Mouse (Mus musculus): ENCODE results near the gene Osgepl1.

DNA sequence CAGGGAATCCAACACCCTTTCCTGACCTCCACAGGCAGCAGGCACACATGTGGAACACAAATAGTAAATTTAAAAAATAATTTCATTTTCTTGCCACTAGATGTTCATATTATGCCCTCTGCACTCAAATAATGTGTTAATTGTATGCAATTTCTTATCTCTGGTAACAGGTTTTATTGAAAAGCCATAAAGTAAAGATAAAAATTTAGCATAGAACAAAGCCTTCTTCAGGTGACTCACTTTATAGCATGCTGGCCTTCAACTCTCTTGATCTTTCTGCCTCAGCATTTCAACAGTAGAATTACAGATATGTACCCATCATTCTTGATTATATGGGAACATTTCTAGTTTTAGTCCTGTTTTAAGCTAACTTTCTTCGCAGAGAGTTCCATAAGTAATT is 10.9 kb downstream of the Osgepl1 start:
- no peak for TF ChIP-seq POLR2A (IDR thresholded peaks at IDR 0.05; ENCODE audit: extremely low read depth, insufficient read depth, low read length)
- no peak for TF ChIP-seq CTCF (IDR thresholded peaks at IDR 0.05; ENCODE audit: low read depth, low read length)
